Mouse (Mus musculus) Muller cell, postnatal 12 days (primary cell): ENCODE data around the gene BC034090.
"Not testable (repeated sequence)": the region's sequence is repeated elsewhere in the genome, so short reads cannot be mapped to it uniquely, and the experiment has no call there.

Experiments
- DNase-seq: peaks from one replicate; pipeline ENCODE4 v3.0.0-alpha.2; 2015; ENCODE audit errors: inconsistent ontology term

The BC034090 gene

DNA sequence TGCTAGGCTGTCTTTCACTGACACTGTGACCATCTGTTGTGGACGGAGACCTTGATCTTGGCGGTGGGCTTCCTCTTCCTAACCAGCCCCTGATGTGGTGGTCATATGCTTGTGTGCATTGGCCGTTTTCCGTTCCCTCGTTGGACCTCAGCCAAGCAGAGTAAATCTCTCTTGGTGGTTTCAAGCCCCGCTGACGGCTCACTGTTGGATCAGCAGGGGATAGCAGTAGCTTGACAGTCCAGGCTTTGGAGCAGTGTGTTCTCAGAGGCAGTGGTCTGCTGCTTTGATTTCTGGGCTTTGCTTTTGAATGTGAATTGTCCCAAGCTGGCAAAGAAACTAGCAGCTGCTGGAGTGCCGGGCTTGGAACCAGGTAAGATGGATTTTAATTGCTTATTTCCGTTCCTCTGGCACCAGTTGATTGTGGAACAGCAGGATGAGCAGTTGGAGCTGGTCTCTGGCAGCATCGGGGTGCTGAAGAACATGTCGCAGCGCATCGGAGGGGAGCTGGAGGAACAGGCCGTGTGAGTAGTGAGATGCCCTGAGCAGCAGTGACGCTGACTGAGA lies 51.4 kb downstream of the BC034090 start:
- DNase-seq: no peak

DNA sequence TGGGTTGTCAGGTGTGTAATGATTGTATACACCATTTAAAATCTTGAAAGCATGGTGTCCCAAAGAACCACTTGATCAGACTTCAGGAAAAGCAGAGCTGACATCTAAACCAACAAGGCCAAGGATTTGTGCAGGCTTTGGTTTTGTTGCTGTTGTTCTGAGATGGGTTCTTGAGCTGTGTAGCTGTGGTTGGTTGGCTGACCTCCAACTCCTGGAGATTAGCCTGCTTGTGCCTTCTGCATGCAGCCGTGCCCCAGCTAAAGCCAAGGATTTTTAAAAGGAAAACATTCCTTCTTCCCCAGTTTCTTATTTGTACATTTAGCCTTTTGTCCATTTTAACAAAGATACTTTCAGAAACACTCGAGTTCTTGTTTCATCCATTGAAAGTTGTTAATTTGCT lies 52.6 kb downstream of the BC034090 start:
- no peak for DNase-seq

DNA sequence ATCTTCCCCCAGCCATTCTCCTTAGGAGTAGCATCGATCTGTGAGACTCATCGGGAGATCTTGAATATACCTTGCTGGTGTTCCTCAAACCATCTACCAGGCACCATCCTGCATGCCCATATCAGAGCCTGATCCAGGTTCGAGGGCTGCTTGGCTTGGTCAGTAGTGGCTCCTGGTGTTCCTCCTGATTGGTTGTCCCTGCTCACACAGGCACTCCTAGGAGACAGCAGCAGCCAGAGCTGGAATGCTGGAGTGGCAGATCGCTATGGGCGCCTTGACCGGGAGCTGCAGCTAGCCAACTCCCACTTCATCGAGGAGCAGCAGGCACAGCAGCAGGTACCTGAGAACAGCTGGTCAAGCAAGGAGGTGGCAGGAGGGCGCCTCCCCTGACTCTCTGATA lies 53.0 kb downstream of the BC034090 start:
- DNase-seq: no peak

DNA sequence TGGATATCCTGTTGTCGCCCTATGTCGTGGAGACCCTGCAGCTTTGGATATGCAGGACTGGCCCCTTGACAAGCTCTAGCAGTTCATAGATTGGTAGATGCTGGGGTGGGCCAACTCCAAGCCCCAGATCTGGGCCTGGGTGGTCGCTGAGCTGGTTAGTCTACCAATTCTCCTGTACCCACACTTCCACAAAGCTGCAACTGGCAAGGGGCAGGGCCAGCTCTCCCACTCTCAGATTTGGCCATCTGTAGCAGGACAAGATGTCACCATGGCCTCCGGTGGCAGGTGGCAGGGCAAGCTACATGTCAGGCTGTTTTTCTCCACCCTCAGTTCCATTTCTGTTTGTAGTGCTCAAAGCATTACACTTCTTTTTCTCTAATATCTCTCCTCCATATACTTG lies 55.6 kb downstream of the BC034090 start:
- no peak for DNase-seq

DNA sequence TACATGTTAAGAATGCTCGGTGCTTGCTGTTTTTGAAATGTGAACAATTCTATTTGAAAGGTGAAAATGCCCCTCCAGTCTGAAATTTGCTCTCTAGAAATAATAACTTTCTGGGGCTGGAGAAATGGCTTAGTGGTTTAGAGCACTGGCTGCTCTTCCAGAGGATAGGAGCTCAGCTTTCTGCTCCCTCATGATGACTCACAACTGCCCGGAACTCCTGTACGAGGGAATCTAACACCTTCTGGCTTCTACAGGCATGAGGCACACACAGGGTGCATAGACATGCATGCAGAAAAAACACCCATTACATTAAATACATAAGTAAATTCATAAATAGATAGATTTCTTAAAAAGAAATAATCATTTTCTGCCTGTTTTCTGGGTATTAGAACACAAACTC lies 60.1 kb downstream of the BC034090 start:
- no peak for DNase-seq

DNA sequence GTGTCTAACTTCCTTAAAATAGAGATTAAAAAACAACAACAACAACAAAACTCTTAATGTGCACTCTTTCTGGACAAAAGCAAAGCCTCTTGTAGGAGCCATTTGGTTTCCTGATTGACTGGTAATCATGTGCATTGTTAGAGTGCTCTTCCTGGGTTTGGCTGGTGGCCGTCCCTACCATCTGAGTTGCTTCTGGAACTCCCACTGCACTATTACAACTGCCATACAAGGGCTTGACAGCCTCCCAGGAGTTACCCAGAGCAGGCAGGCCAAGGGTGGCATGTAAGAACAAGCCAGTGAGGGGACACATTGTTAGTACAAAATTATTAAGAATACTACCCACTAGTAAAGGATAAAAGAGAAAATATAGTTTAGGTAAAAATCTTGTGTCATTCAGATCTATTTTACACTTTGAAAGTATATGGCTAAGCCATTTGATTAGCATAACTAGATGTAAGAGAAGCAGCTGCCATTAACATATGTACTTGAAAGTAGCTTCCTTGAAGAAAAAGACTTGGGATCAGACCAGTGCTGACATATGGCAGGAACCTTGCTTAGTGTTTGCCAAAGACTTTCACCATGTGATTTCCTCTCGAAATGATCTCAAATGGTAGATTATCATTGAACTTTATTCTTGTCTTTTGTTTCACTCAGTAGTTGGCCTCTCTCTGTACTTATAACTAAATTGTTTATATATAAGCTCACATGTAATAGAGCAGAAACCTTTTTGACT lies 65.9 kb downstream of the BC034090 start:
- no peak for DNase-seq

DNA sequence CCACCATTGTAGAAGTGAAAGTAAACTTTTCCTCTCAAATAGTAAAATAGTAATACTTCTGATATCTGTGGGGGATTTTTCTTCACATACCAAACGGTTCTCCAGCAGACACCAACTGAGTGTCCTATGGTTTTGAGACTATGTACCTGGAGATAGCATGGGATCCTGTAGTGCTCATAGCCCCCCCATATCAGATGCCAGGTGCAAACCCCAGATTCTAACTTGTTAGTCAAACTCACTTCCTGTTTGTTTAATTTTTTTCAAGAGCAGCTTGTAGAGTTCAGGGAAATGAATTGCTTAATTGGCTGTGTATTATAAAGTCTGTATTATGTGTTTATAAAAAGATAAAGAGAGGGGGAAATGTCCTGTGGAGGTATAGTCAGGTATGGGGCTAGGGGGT lies 69.8 kb downstream of the BC034090 start:
- no peak for DNase-seq

DNA sequence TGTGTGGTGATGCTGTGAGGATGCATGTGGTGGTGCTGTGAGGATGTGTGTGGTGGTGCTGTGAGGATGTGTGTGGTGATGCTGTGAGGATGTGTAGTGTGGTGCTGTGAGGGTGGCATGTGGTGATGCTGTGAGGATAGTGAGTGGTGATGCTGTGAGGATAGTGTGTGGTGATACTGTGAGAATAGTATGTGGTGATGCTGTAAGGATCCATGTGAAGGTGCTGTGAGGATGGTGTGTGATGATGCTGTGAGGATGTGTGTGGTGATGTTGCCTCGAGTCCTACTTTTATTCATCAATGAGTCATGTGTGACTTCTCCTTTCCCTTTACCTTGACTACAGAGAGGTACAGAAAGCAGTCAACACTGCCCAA lies 70.6 kb downstream of the BC034090 start:
- not testable (repeated sequence) for DNase-seq

DNA sequence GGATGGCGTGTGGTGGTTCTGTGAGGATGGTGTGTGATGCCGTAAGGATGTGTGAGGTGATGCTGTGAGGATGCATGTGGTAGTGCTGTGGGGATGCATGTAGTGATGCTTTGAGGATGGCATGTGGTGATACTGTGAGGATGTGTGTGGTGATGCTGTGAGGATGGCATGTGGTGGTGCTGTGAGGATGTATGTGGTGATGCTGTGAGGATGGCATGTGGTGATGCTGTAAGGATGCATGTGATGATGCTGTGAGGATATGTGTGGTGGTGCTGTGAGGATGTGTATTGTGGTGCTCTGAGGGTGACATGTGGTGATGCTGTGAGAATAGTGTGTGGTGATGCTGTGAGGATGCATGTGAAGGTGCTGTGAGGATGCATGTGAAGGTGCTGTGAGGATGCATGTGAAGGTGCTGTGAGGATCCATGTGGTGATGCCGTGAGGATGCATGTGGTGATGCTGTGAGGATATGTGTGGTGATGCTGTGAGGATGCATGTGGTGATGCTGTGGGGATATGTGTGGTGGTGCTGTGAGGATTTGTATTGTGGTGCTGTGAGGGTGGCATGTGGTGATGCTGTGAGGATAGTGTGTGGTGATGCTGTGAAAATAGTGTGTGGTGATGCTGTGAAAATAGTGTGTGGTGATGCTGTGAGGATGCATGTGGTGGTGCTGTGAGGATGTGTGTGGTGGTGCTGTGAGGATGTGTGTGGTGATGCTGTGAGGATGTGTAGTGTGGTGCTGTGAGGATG lies 71.2 kb downstream of the BC034090 start:
- DNase-seq: no peak

DNA sequence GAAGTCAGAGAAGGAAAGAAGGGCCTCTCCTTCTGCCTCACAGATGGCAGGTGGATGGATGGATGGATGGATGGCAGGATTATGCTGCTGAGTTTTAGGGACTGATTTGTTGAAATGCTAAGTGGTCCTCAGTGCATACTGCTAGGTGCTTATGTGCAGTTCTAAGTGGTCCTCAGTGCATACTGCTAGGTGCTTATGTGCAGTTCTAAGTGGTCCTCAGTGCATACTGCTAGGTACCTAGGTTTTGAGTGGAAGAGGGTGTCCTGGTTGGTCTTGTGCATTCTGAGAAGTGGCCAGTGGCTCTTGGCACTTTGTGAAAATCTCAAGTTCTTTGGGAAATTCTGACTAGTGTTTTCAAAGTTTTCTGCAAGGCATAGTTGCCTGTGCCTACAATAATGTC lies 74.3 kb downstream of the BC034090 start:
- DNase-seq: no peak

DNA sequence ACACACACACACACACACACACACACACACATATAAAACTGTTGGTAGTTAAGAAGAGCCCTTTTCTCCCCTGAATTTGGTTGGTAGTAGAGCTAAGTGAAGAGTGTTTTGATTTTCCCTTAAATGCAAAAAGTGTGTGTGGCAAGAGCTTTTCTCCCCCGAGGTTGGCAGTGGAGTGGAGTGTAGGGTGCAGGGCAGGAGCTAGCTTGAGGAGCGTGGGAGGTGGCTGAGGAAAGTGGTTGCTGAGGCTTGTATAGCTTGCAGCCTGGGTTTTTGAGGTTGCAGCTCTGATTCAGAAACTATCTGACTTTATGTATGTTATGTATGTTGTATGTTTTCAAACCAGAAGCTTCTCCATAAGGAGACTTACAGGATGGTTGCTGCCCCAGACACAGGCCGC lies 76.8 kb downstream of the BC034090 start:
- DNase-seq: no peak
